Mouse (Mus musculus) stomach, embryonic 14.5 days (tissue): Measurements from ENCODE around the gene Casp3. TPM values are rescaled to one million over a fixed set of nuclear protein-coding genes. Genes with fewer than 3 reads are reported as not detected.

Source experiments
- ATAC-seq: fragments of 200-750 bp; cut with Nextera tagmentation; 2 replicates; pipeline ENCODE4 v1.8.0; 2017; ENCODE audit warnings: low read depth, moderate TSS enrichment; ENCODE audit not compliant: insufficient number of reproducible peaks, insufficient read depth, low FRiP score
- H3K27ac ChIP-seq: fragments of 300-500 bp; sonication (generic); 2 replicates; pipeline ENCODE4 v1.5.1; 2014; ENCODE audit warnings: mild to moderate bottlenecking, low read length, moderate library complexity, mixed read lengths
- H3K27me3 ChIP-seq: fragments of 300-500 bp; sonication (generic); 2 replicates; pipeline ENCODE4 v1.6.1; 2014; ENCODE audit warnings: low read length, control low read depth, mixed read lengths; ENCODE audit not compliant: control insufficient read depth, insufficient read depth
- H3K36me3 ChIP-seq: fragments of 300-500 bp; sonication (generic); 2 replicates; pipeline ENCODE4 v1.6.1; 2014; ENCODE audit warnings: mild to moderate bottlenecking, control low read depth, low read length, moderate library complexity, mixed read lengths; ENCODE audit not compliant: control insufficient read depth, insufficient read depth
- H3K4me1 ChIP-seq: fragments of 300-500 bp; sonication (generic); 2 replicates; pipeline ENCODE4 v1.6.1; 2014; ENCODE audit warnings: low read length, control low read depth, mixed read lengths; ENCODE audit not compliant: control insufficient read depth, insufficient read depth
- H3K4me2 ChIP-seq: fragments of 300-500 bp; sonication (generic); replicated peaks from 2 replicates; pipeline ENCODE4 v1.6.1; 2014; ENCODE audit warnings: low read depth, low read length, control low read depth
- H3K4me3 ChIP-seq: fragments of 300-500 bp; sonication (generic); 2 replicates; pipeline ENCODE4 v1.5.1; 2014; ENCODE audit warnings: low read depth, low read length, control low read depth
- H3K9ac ChIP-seq: fragments of 300-500 bp; sonication (generic); replicated peaks from 2 replicates; pipeline ENCODE4 v1.6.1; 2014; ENCODE audit warnings: low read depth, mild to moderate bottlenecking, control low read depth, low read length, moderate library complexity, mixed read lengths
- H3K9me3 ChIP-seq: fragments of 300-500 bp; sonication (generic); 2 replicates; pipeline ENCODE4 v1.6.1; 2016; ENCODE audit warnings: low read depth, low read length, control low read depth; ENCODE audit not compliant: control insufficient read depth
- WGBS: fragments of 180-500 bp; shearing (Covaris S2); extraction: QIAGEN DNeasy Blood & Tissue Kit; methylation state at CpG from one replicate; pipeline ENCODE4 v1.1.7; 2014; 5-methylcytosine and 5-hydroxymethylcytosine counted together
- polyA plus RNA-seq: library from polyadenylated mRNA; unstranded; fragments of >200 nt; fragmentation: Nextera tagmentation; extraction: Ambion mirVana; gene quantifications from 2 replicates; pipeline ENCODE4 v1.2.1, GENCODE M21; 2014

Gene Casp3
- polyA plus RNA-seq, 1 experiment from 2014 or later: 53.9 TPM

DNA sequence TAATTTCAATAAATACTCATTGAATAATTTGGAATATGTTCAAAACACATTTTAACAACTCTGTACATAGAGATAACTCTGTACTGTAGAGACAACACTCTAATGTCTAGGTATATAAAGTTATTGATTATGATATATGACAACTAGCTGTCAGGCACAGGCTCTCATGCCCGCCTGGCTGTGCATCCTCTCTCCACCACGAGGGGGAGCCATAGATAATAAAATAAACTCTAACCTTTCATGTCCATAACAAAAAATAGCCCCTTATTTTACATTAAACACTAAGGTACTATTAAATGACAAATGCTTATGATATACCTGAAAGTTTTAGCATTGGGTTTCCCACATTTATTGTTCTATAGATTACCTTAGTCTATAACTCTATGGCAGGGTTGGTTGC lies 54.4 kb downstream of the Casp3 start:
- ATAC-seq: no peak
- H3K9ac ChIP-seq: no peak overlapping the region
- H3K36me3 ChIP-seq: no peaks in the 10 kb centered on the region
- no peaks in the 10 kb centered on the region for H3K4me1 ChIP-seq
- H3K4me2 ChIP-seq: no peak overlapping the region
- no peak overlapping the region for H3K27ac ChIP-seq
- no peaks in the 10 kb centered on the region for H3K27me3 ChIP-seq
- H3K4me3 ChIP-seq: no peak overlapping the region
- WGBS: 0% methylated on average over 2 of the region's 2 CpGs
- 0 out of 2 replicates have a peak, but pooled peaks cover 3% of the 10 kb centered on the region for H3K9me3 ChIP-seq

DNA sequence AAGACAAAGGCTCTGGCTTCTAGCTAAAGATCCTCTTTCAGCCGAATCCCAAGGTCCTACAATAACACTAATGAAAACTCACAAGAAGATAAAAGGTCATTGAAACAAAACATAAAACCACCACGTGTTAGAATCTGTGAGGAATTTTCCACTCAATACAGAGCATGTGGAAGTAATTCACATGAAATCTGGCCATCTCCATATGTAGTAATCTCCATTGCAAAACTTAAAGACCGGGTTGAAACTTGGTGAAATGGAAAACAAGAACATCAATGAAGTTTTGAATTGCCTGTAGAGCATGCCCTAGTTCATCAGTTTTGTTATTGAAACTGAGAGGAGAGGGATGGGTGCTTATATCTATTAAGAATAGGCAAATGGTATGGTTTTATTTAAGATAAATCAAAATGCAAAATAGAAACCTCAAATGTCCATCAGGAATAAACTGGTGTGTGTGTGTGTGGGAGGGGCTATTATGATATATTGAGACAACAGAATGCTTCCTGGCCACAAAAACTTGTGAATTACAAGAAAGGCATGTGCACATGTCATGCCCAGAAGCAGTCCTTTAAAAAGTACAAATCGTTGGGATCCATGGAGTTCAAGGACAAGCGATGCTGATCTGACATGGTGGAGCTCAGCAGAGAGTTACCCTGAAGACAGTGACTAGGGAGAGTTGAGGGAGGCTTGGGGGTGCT lies 63.7 kb downstream of the Casp3 start:
- H3K27me3 ChIP-seq: no peaks in the 10 kb centered on the region
- H3K9me3 ChIP-seq: no peaks in the 10 kb centered on the region
- H3K27ac ChIP-seq: no peak overlapping the region
- H3K9ac ChIP-seq: no peak overlapping the region
- H3K4me1 ChIP-seq: no peaks in the 10 kb centered on the region
- 68% methylated on average over 5 of the region's 5 CpGs for WGBS
- no peak overlapping the region for H3K4me2 ChIP-seq
- no peak overlapping the region for H3K4me3 ChIP-seq
- no peaks in the 10 kb centered on the region for H3K36me3 ChIP-seq
- ATAC-seq: no peak

DNA sequence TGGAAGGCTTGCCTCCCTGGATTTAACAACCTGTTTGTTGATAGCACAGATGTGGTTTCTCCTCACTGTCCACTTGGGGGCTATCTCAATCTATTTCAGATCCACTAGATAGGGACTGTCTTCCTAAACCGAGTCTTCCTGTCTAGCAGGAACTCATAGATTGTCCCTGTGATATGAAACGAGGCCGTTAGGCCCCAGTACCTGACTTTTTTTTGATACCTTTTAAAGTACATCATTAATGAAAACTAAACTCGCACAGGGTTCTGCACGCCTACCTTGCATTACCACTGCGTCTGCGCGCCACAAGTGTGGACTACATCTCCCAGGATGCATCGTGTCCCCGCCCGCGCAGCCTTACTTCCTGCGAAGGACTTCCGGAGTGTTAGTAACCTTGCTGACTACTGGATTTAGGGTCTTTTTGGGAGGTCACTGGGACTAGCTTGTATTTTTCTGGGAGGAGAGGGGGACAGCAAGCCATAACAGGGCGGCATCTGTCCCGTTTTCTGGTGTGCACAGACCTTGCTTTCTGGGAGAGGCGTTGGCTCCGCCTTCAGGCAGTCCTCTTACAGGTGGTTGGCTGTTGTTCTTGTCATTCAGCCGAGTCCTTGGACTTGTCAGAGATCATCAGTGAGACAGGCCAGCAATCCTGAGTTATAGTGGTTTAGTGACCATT lies 69.7 kb downstream of the Casp3 start:
- Histone ChIP-seq H3K4me2 (peak overlapping the region; percentile 36), H3K4me3 (peak overlapping the region; percentile 48), H3K4me1 (no peaks in the 10 kb centered on the region), H3K9ac (peak overlapping the region; percentile 50; the same call in 1 of the 2 replicates), H3K27me3 (no peaks in the 10 kb centered on the region), H3K9me3 (no peaks in the 10 kb centered on the region), H3K27ac (peak overlapping the region; percentile 80), H3K36me3 (no peaks in the 10 kb centered on the region)
- under 1% methylated on average over 19 of the region's 19 CpGs for WGBS
- peak; percentile 99 for ATAC-seq

Other genes starting within 250 kb of the Casp3 start
- 17.8 and 18.8 TPM in 2 replicates for gene Acsl1, start 146.3 kb upstream of the Casp3 start, polyA plus RNA-seq
- gene Cenpu, start 65.3 kb upstream of the Casp3 start, polyA plus RNA-seq: 14.4 and 15.3 TPM in 2 replicates
- gene Primpol, start 79 bp upstream of the Casp3 start, polyA plus RNA-seq: 15.5 and 15.8 TPM in 2 replicates
- 23.2 and 24.7 TPM in 2 replicates for gene Irf2, start 122.4 kb downstream of the Casp3 start, polyA plus RNA-seq